In genomic region chr2:44845424-44845823, GRCm38 (mm10) we compare ENCODE assay signal across 22 mouse cellular contexts.
"Had no signal": no experiment of that assay in that cellular context is flagged by ENCODE, and none has a peak within 500 bp of the region (broad histone marks: within the 10 kb centered on the region; RNA-seq: fewer than 3 reads in every experiment).

No protein-coding gene starts in this region.

- H3K9me3 ChIP-seq: liver, embryonic 13.5 days; liver, embryonic 15.5 days; lung, embryonic 15.5 days; megakaryocyte, embryonic 14.5 days; midbrain, embryonic 12.5 days; neural tube, embryonic 13.5 days; neural tube, embryonic 15.5 days had no signal

- H3K36me3 ChIP-seq: liver, embryonic 13.5 days; liver, embryonic 15.5 days; lung, embryonic 15.5 days; midbrain, embryonic 12.5 days; neural tube, embryonic 13.5 days; neural tube, embryonic 15.5 days had no signal

- H3K4me1 ChIP-seq: liver, embryonic 13.5 days; liver, embryonic 15.5 days; lung, embryonic 15.5 days; midbrain, embryonic 12.5 days; neural tube, embryonic 13.5 days; neural tube, embryonic 15.5 days had no signal

- H3K27ac ChIP-seq: liver, embryonic 13.5 days; liver, embryonic 15.5 days; lung, embryonic 15.5 days; macrophage; midbrain, embryonic 12.5 days; neural tube, embryonic 13.5 days; neural tube, embryonic 15.5 days had no signal

- DNase-seq: liver, embryonic 13.5 days; liver, postnatal 0 days; lung, adult 2 months; lung, postnatal 14 days; lung, postnatal 36 days; midbrain, embryonic 14.5 days; retina, postnatal 1 day; right cerebral cortex, adult 18-20 months; right cerebral cortex, postnatal 14 days; thymus, adult 18-20 months; thymus, postnatal 14 days; thymus, postnatal 36 days had no signal

- ATAC-seq: liver, postnatal 0 days; lung, postnatal 0 days; midbrain, embryonic 16.5 days had no signal

- H3K4me2 ChIP-seq: liver, embryonic 13.5 days; liver, embryonic 15.5 days; lung, embryonic 15.5 days; midbrain, embryonic 12.5 days; neural tube, embryonic 13.5 days; neural tube, embryonic 15.5 days had no signal

- H3K9ac ChIP-seq: liver, embryonic 13.5 days; liver, embryonic 15.5 days; liver, postnatal 0 days; lung, embryonic 15.5 days; midbrain, embryonic 12.5 days; neural tube, embryonic 13.5 days; neural tube, embryonic 15.5 days had no signal

- H3K27me3 ChIP-seq: liver, embryonic 13.5 days; liver, embryonic 15.5 days; lung, embryonic 15.5 days; megakaryocyte, embryonic 14.5 days; midbrain, embryonic 12.5 days; neural tube, embryonic 13.5 days; neural tube, embryonic 15.5 days had no signal

- H3K4me3 ChIP-seq: liver, embryonic 13.5 days; liver, embryonic 15.5 days; lung, embryonic 15.5 days; megakaryocyte, embryonic 14.5 days; midbrain, embryonic 12.5 days; myocyte; neural tube, embryonic 13.5 days; neural tube, embryonic 15.5 days had no signal
